Mouse (Mus musculus) liver, postnatal 0 days (tissue): ENCODE results near the gene Zfp953.

Experiments
- CTCF ChIP-seq: sonication (generic); IDR thresholded peaks from 2 replicates; pipeline ENCODE4 v1.5.1; 2016; ENCODE audit warnings: antibody characterized with exemption, low read depth
- EP300 ChIP-seq: IDR thresholded peaks from 2 replicates; pipeline ENCODE4 v1.6.1; 2016; ENCODE audit warnings: antibody characterized with exemption, low read depth, mild to moderate bottlenecking

DNA sequence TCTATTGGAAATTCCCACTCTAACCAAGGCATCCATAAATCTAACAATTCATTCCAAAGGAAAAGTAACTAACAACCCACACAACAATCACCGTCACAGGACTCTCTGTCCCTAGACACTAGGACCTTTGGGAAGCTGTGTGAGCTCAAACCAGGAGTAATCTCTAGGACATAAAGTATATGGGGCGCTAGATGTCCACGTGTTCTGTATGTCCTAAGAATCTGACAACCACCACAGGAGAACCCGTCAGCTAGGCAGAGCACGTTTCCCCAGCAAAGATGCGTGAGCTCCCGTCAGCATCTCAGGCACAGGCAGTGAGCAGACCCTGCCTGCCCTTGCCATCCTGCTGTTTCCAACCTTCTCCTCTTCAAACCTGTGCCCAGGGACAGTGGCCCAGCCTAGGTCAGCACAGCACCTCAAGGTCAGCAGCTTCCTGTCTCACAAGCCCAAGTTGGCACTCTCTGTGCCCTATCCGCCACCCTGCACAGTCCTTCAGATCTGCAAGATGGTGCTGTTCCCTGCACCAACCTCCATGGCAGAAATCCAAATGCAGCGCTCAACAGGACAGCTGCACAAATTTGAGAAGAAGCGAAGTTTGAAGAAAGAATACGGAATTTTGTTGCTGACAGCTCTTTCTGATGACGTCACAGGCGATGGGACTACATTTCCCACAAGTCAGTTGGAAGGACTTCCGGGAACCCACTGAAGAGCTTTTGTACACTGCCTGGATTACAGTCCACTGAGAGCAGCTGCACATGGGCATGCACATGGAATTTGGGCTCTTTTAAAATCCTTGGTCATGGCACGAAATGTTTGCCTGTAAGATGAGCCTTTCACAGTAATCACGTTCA lies 54.4 kb downstream of the Zfp953 start, which contains the start of gene Zfp457:
- TF ChIP-seq EP300 (no peak), CTCF (no peak)
